Mouse (Mus musculus): Measurements from ENCODE around the gene Tifab. TPM values are rescaled to one million over a fixed set of nuclear protein-coding genes. Genes with fewer than 3 reads are reported as not detected.

The Tifab gene
- polyA plus RNA-seq, 1 experiment, result not detected

DNA sequence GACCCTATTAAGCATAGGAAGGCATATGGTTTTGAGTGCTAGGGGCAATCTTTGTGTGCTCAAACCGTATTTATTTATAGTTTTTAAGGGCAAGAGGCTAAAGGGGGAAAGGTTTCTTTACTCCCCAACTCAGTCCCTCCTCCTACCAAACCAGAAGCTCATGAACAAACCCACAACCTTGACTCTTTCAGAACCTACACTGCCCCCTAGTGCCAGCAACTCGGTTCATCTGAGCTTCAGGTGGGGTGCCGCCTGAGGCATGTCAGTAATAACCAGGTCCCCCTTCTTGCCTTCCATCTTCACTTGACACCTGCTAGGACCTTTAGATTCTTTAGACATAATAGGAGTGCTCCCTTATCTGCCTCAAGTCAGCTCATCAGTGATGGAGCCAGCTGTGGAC lies 12.5 kb upstream of the Tifab start:
- no peaks in the 10 kb centered on the region for H3K79me2 ChIP-seq (ENCODE audit: control insufficient read depth, insufficient read depth)
- TF ChIP-seq FOSL1 (IDR thresholded peaks at IDR 0.05; ENCODE audit: insufficient read depth, low read length, poor library complexity, severe bottlenecking) (no peak), USF1 (IDR thresholded peaks at IDR 0.05; ENCODE audit: low read depth) (no peak), CTCF (IDR thresholded peaks at IDR 0.05; ENCODE audit: control insufficient read depth, insufficient read depth, insufficient read length) (no peak), MYOD1 (IDR thresholded peaks at IDR 0.05; ENCODE audit: control insufficient read depth, insufficient read length, low read depth) (no peak), CEBPB (IDR thresholded peaks at IDR 0.05; ENCODE audit: low read depth) (no peak)
- no peak overlapping the region for H3ac ChIP-seq (ENCODE audit: control insufficient read depth, insufficient read length, low read depth)
- no peaks in the 10 kb centered on the region for H3K79me3 ChIP-seq (ENCODE audit: low read depth)
- H3K36me3 ChIP-seq (ENCODE audit: control insufficient read depth, insufficient read depth), result no peaks in the 10 kb centered on the region
- H3K27me3 ChIP-seq (ENCODE audit: control insufficient read depth, insufficient read depth, insufficient read length), result peaks cover 3% of the 10 kb centered on the region
- H3K4me3 ChIP-seq (ENCODE audit: insufficient read depth, poor library complexity, severe bottlenecking), result no peak overlapping the region

DNA sequence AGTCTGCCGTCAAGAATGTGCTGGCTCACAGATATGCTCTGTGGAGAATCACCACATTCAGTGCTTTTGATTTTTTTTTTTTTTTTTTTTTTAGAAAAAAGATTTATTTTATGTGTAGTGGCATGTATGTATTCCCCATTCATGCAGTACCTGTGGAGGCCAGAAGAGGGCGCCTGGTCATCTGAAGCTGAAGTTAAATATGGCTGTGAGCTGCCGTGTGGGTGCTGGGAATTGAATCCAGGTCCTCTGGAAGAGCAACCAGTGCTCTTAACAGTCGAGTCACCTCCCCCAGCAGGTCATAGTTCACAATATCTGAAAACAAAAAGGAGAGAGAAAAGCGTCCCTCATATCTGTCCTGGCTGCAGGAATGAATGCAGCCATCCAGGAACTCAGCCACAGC lies 11.0 kb upstream of the Tifab start:
- H3K79me3 ChIP-seq (ENCODE audit: low read depth), result no peaks in the 10 kb centered on the region
- H3K79me2 ChIP-seq (ENCODE audit: control insufficient read depth, insufficient read depth), result no peaks in the 10 kb centered on the region
- H3ac ChIP-seq (ENCODE audit: control insufficient read depth, insufficient read length, low read depth), result no peak overlapping the region
- H3K36me3 ChIP-seq (ENCODE audit: control insufficient read depth, insufficient read depth), result no peaks in the 10 kb centered on the region
- TF ChIP-seq CEBPB (IDR thresholded peaks at IDR 0.05; ENCODE audit: low read depth), result no peak
- no peak for TF ChIP-seq CTCF (IDR thresholded peaks at IDR 0.05; ENCODE audit: control insufficient read depth, insufficient read depth, insufficient read length)
- TF ChIP-seq MAX (IDR thresholded peaks at IDR 0.05), result no peak
- TF ChIP-seq FOSL1 (IDR thresholded peaks at IDR 0.05; ENCODE audit: insufficient read depth, low read length, poor library complexity, severe bottlenecking), result no peak
- TF ChIP-seq USF1 (IDR thresholded peaks at IDR 0.05; ENCODE audit: low read depth), result no peak
- no peak for TF ChIP-seq MYOD1 (IDR thresholded peaks at IDR 0.05; ENCODE audit: control insufficient read depth, insufficient read length, low read depth)
- no peak for TF ChIP-seq MYOG (IDR thresholded peaks at IDR 0.05; ENCODE audit: control insufficient read depth, extremely low read depth, insufficient read length)
- no peak overlapping the region for H3K4me3 ChIP-seq (ENCODE audit: insufficient read depth, poor library complexity, severe bottlenecking)
- H3K27me3 ChIP-seq (ENCODE audit: control insufficient read depth, insufficient read depth, insufficient read length), result peaks cover 3% of the 10 kb centered on the region

DNA sequence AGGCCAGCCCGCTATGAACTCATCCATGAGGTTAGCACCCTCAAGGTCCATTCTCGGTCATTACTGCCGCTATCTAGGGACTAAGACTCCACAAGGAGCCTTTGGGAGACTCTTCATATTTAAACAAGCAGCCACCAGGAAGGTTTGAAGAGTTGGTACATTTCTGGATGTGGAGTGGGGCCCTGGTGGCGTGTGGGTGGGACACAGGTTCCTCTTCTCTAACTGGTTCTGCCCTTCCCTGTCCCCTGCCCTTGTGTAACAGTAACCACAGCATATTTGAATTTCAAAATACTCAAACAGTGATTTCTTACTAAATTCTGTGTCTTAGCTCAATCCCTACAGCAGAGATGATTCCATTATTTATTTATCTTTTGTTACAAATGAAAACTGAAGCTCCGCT lies 5.0 kb upstream of the Tifab start:
- Histone ChIP-seq H3ac (ENCODE audit: control insufficient read depth, insufficient read length, low read depth) (no peak overlapping the region), H3K79me2 (ENCODE audit: control insufficient read depth, insufficient read depth) (no peaks in the 10 kb centered on the region), H3K79me3 (ENCODE audit: low read depth) (no peaks in the 10 kb centered on the region), H3K36me3 (ENCODE audit: control insufficient read depth, insufficient read depth) (no peaks in the 10 kb centered on the region), H3K4me3 (ENCODE audit: insufficient read depth, poor library complexity, severe bottlenecking) (no peak overlapping the region), H3K27me3 (ENCODE audit: control insufficient read depth, insufficient read depth, insufficient read length) (no peaks in the 10 kb centered on the region)
- TF ChIP-seq CEBPB (IDR thresholded peaks at IDR 0.05; ENCODE audit: low read depth) (no peak), MAX (IDR thresholded peaks at IDR 0.05) (no peak), CTCF (IDR thresholded peaks at IDR 0.05; ENCODE audit: control insufficient read depth, insufficient read depth, insufficient read length) (no peak), USF1 (IDR thresholded peaks at IDR 0.05; ENCODE audit: low read depth) (no peak), MYOG (IDR thresholded peaks at IDR 0.05; ENCODE audit: control insufficient read depth, extremely low read depth, insufficient read length) (no peak), MYOD1 (IDR thresholded peaks at IDR 0.05; ENCODE audit: control insufficient read depth, insufficient read length, low read depth) (no peak), FOSL1 (IDR thresholded peaks at IDR 0.05; ENCODE audit: insufficient read depth, low read length, poor library complexity, severe bottlenecking) (no peak)

DNA sequence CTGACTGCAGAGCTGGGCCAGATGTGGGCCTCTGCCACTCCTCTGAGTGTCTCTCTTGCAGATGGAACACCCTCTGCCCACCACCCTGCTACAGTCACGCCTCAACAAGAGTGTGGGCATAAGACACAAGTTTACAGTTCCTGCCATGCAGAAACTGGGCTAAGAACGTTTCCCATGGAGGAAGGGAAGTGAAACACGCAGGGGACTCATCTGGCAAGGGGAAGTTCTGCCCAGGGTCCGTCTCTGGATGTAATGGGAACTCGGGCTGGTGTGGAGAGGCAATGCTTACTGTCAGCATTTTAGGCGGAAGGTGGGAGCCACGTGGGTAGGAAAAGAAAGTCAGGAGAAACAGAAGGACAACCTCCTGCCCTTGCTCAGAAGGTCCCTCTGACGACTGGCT lies 2.7 kb upstream of the Tifab start:
- H3K4me3 ChIP-seq (ENCODE audit: insufficient read depth, poor library complexity, severe bottlenecking), result no peak overlapping the region
- peaks cover 16% of the 10 kb centered on the region for H3K27me3 ChIP-seq (ENCODE audit: control insufficient read depth, insufficient read depth, insufficient read length)
- no peaks in the 10 kb centered on the region for H3K79me3 ChIP-seq (ENCODE audit: low read depth)
- H3K79me2 ChIP-seq (ENCODE audit: control insufficient read depth, insufficient read depth), result no peaks in the 10 kb centered on the region
- H3K36me3 ChIP-seq (ENCODE audit: control insufficient read depth, insufficient read depth), result no peaks in the 10 kb centered on the region
- no peak overlapping the region for H3ac ChIP-seq (ENCODE audit: control insufficient read depth, insufficient read length, low read depth)
- TF ChIP-seq MYOG (IDR thresholded peaks at IDR 0.05; ENCODE audit: control insufficient read depth, extremely low read depth, insufficient read length) (no peak), FOSL1 (IDR thresholded peaks at IDR 0.05; ENCODE audit: insufficient read depth, low read length, poor library complexity, severe bottlenecking) (no peak), MYOD1 (IDR thresholded peaks at IDR 0.05; ENCODE audit: control insufficient read depth, insufficient read length, low read depth) (no peak), CTCF (IDR thresholded peaks at IDR 0.05; ENCODE audit: control insufficient read depth, insufficient read depth, insufficient read length) (no peak), USF1 (IDR thresholded peaks at IDR 0.05; ENCODE audit: low read depth) (no peak), MAX (IDR thresholded peaks at IDR 0.05) (no peak), CEBPB (IDR thresholded peaks at IDR 0.05; ENCODE audit: low read depth) (no peak)

DNA sequence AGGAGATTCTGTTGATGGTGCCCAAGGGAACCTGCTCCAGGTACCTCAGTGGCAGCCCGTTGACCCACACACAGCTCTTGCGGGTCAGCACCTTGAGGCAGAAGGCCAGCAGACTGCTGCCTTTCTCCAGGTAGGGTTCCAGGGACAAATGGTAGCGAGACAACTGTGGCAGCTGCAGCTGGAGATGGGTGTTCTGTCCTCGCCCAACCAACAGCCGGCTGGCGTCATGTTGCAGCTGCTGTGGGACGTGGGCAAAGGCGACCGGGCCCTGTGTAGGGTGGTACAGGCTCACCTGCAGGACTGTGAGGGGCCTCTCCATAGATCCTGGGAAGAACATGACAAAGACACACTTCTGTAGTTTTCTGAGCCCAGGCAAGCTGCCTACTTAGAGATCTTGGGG lies 2.4 kb downstream of the Tifab start:
- H3K4me3 ChIP-seq (ENCODE audit: insufficient read depth, poor library complexity, severe bottlenecking), result no peak overlapping the region
- H3K27me3 ChIP-seq (ENCODE audit: control insufficient read depth, insufficient read depth, insufficient read length), result peaks cover 57% of the 10 kb centered on the region
- TF ChIP-seq CTCF (IDR thresholded peaks at IDR 0.05; ENCODE audit: control insufficient read depth, insufficient read depth, insufficient read length), result no peak
- no peak for TF ChIP-seq CEBPB (IDR thresholded peaks at IDR 0.05; ENCODE audit: low read depth)
- no peak for TF ChIP-seq MAX (IDR thresholded peaks at IDR 0.05)
- TF ChIP-seq MYOG (IDR thresholded peaks at IDR 0.05; ENCODE audit: control insufficient read depth, extremely low read depth, insufficient read length), result no peak
- TF ChIP-seq USF1 (IDR thresholded peaks at IDR 0.05; ENCODE audit: low read depth), result no peak
- TF ChIP-seq FOSL1 (IDR thresholded peaks at IDR 0.05; ENCODE audit: insufficient read depth, low read length, poor library complexity, severe bottlenecking), result no peak
- TF ChIP-seq MYOD1 (IDR thresholded peaks at IDR 0.05; ENCODE audit: control insufficient read depth, insufficient read length, low read depth), result no peak
- H3K36me3 ChIP-seq (ENCODE audit: control insufficient read depth, insufficient read depth), result no peaks in the 10 kb centered on the region
- H3ac ChIP-seq (ENCODE audit: control insufficient read depth, insufficient read length, low read depth), result no peak overlapping the region
- H3K79me3 ChIP-seq (ENCODE audit: low read depth), result no peaks in the 10 kb centered on the region
- no peaks in the 10 kb centered on the region for H3K79me2 ChIP-seq (ENCODE audit: control insufficient read depth, insufficient read depth)

DNA sequence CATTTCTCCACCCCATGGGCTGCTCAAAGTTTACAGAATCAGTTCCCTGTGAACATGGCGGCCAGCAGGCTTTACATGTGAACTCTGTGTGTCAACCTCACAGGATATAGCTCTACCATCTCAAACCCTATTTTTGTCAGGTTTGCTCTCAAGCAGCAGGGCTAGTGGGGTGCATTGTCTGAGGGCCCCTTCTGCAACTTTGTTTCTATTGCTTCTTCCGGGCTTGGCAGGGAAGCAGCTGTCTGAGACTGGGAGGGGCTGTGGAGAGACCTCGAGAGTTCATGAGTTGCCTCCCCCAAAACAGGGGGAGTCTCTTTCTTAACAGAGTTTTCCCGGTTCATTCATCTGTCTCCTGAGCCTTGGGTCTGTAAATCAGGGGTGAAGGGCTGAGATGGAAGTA lies 2.8 kb downstream of the Tifab start:
- H3K4me3 ChIP-seq (ENCODE audit: insufficient read depth, poor library complexity, severe bottlenecking), result no peak overlapping the region
- H3K79me3 ChIP-seq (ENCODE audit: low read depth), result no peaks in the 10 kb centered on the region
- H3K79me2 ChIP-seq (ENCODE audit: control insufficient read depth, insufficient read depth), result no peaks in the 10 kb centered on the region
- no peaks in the 10 kb centered on the region for H3K36me3 ChIP-seq (ENCODE audit: control insufficient read depth, insufficient read depth)
- no peak overlapping the region for H3ac ChIP-seq (ENCODE audit: control insufficient read depth, insufficient read length, low read depth)
- peaks cover 61% of the 10 kb centered on the region for H3K27me3 ChIP-seq (ENCODE audit: control insufficient read depth, insufficient read depth, insufficient read length)
- TF ChIP-seq MYOG (IDR thresholded peaks at IDR 0.05; ENCODE audit: control insufficient read depth, extremely low read depth, insufficient read length), result no peak
- TF ChIP-seq MAX (IDR thresholded peaks at IDR 0.05), result no peak
- no peak for TF ChIP-seq CEBPB (IDR thresholded peaks at IDR 0.05; ENCODE audit: low read depth)
- no peak for TF ChIP-seq USF1 (IDR thresholded peaks at IDR 0.05; ENCODE audit: low read depth)
- no peak for TF ChIP-seq MYOD1 (IDR thresholded peaks at IDR 0.05; ENCODE audit: control insufficient read depth, insufficient read length, low read depth)
- no peak for TF ChIP-seq FOSL1 (IDR thresholded peaks at IDR 0.05; ENCODE audit: insufficient read depth, low read length, poor library complexity, severe bottlenecking)
- TF ChIP-seq CTCF (IDR thresholded peaks at IDR 0.05; ENCODE audit: control insufficient read depth, insufficient read depth, insufficient read length), result no peak
